Mouse (Mus musculus) cerebellum, adult 2 months (tissue): ENCODE measurements around the gene Slc24a3. TPM values are rescaled to one million over a fixed set of nuclear protein-coding genes. Genes with fewer than 3 reads are reported as not detected.

Experiments
- DNase-seq, 2 experiments: peaks; one replicate each; pipeline ENCODE4 v3.0.0; 2021
- H3K27ac ChIP-seq: fragments of 200-500 bp; 2 replicates; pipeline ENCODE4 v1.5.1; 2012; ENCODE audit warnings: low read length, control low read depth, inconsistent platforms; ENCODE audit not compliant: insufficient read depth
- H3K27me3 ChIP-seq: fragments of 200-500 bp; 2 replicates; pipeline ENCODE4 v1.6.1; 2012; ENCODE audit warnings: inconsistent platforms, mild to moderate bottlenecking, low read length, moderate library complexity; ENCODE audit not compliant: control insufficient read depth, insufficient read depth
- H3K4me1 ChIP-seq: fragments of 200-500 bp; 2 replicates; pipeline ENCODE4 v1.6.1; 2011; ENCODE audit warnings: low read length; ENCODE audit not compliant: control insufficient read depth, insufficient read depth
- H3K4me3 ChIP-seq: fragments of 200-500 bp; replicated peaks from 2 replicates; pipeline ENCODE3; 2011; ENCODE audit warnings: mild to moderate bottlenecking, low read depth, low read length, control low read depth; ENCODE audit not compliant: insufficient read depth
- CTCF ChIP-seq: fragments of 200-500 bp; IDR thresholded peaks from 2 replicates; pipeline ENCODE4 v1.5.1; 2011; ENCODE audit warnings: low read depth, mild to moderate bottlenecking, control low read depth, low read length, moderate library complexity, borderline replicate concordance; ENCODE audit not compliant: insufficient read depth
- POLR2A ChIP-seq: fragments of 200-500 bp; IDR thresholded peaks from 2 replicates; pipeline ENCODE4 v1.6.1; 2011; ENCODE audit warnings: low read length, control low read depth, borderline replicate concordance; ENCODE audit not compliant: insufficient read depth
- WGBS: fragments of 180-500 bp; shearing (Covaris S2); methylation state at CpG from one replicate; pipeline ENCODE4 v1.1.7; 2018; 5-methylcytosine and 5-hydroxymethylcytosine counted together
- polyA plus RNA-seq: library from polyadenylated mRNA; depleted of rRNA; stranded (reverse); fragments of >200 nt; gene quantifications from 2 replicates; pipeline ENCODE4 v1.2.3, GENCODE M21; 2012

The Slc24a3 gene
- polyA plus RNA-seq, 1 experiment = 56.9 TPM

GRCm38 (mm10) chr2:145325852-145326251, 158.3 kb downstream of the Slc24a3 start:
- Histone ChIP-seq H3K4me1 (peaks cover 4% of the 10 kb centered on the region; the same call in 1 of the 2 replicates), H3K27ac (no peak overlapping the region), H3K27me3 (peaks cover 2% of the 10 kb centered on the region; the same call in 1 of the 2 replicates), H3K4me3 (no peak overlapping the region)
- peak in 1 of 2 experiments; percentile 54 for DNase-seq
- WGBS = 33% methylated on average over 4 of the region's 4 CpGs
- TF ChIP-seq POLR2A (no peak), CTCF (no peak)

- WGBS = 89% methylated on average over 2 of the region's 2 CpGs
- no peak for DNase-seq
- Histone ChIP-seq H3K27ac (no peak overlapping the region), H3K4me3 (no peak overlapping the region), H3K4me1 (peaks cover 4% of the 10 kb centered on the region; the same call in 1 of the 2 replicates), H3K27me3 (peaks cover 2% of the 10 kb centered on the region; the same call in 1 of the 2 replicates)
- no peak for TF ChIP-seq POLR2A
- no peak for TF ChIP-seq CTCF
These were observed 159.0 kb downstream of the Slc24a3 start for GRCm38 (mm10) chr2:145326544-145326943.

- Histone ChIP-seq H3K4me1 (peaks cover 4% of the 10 kb centered on the region; the same call in 1 of the 2 replicates), H3K27me3 (no peaks in the 10 kb centered on the region; the same call in 1 of the 2 replicates), H3K4me3 (no peak overlapping the region), H3K27ac (no peak overlapping the region)
- TF ChIP-seq POLR2A (no peak), CTCF (no peak)
- 57% methylated on average over 8 of the region's 8 CpGs for WGBS
- no peak for DNase-seq
These were observed 162.2 kb downstream of the Slc24a3 start for GRCm38 (mm10) chr2:145329756-145330155.

- no peak for TF ChIP-seq CTCF
- no peak for TF ChIP-seq POLR2A
- WGBS = 91% methylated on average over 1 of the region's 1 CpGs
These were observed 164.0 kb downstream of the Slc24a3 start for GRCm38 (mm10) chr2:145331525-145331924.

GRCm38 (mm10) chr2:145333466-145333865, 165.9 kb downstream of the Slc24a3 start:
- no peak overlapping the region for H3K27ac ChIP-seq
- no peak for DNase-seq
- no peaks in the 10 kb centered on the region; the same call in 1 of the 2 replicates for H3K27me3 ChIP-seq
- no peak for TF ChIP-seq CTCF
- no peak for TF ChIP-seq POLR2A
- H3K4me1 ChIP-seq = no peaks in the 10 kb centered on the region; the same call in 1 of the 2 replicates
- H3K4me3 ChIP-seq = no peak overlapping the region

More at GRCm38 (mm10) chr2:145331525-145331924, 164.0 kb downstream of the Slc24a3 start:
- Histone ChIP-seq H3K27ac (no peak overlapping the region), H3K27me3 (no peaks in the 10 kb centered on the region; the same call in 1 of the 2 replicates), H3K4me3 (no peak overlapping the region), H3K4me1 (peaks cover under 1% of the 10 kb centered on the region; the same call in 1 of the 2 replicates)
- no peak for DNase-seq

GRCm38 (mm10) chr2:145336406-145336805, 168.9 kb downstream of the Slc24a3 start:
- no peak for TF ChIP-seq POLR2A
- TF ChIP-seq CTCF = no peak
- Histone ChIP-seq H3K4me1 (no peaks in the 10 kb centered on the region; the same call in 1 of the 2 replicates), H3K27ac (no peak overlapping the region), H3K4me3 (no peak overlapping the region), H3K27me3 (no peaks in the 10 kb centered on the region)
- peak; percentile 34 to 75 for DNase-seq

- WGBS = 8% methylated on average over 2 of the region's 2 CpGs
- DNase-seq = peak; percentile 64 to 83
- Histone ChIP-seq H3K4me1 (no peaks in the 10 kb centered on the region; the same call in 1 of the 2 replicates), H3K4me3 (no peak overlapping the region), H3K27me3 (no peaks in the 10 kb centered on the region), H3K27ac (no peak overlapping the region)
- TF ChIP-seq CTCF (no peak), POLR2A (no peak)
These were observed 173.3 kb downstream of the Slc24a3 start for GRCm38 (mm10) chr2:145340816-145341215.

- TF ChIP-seq CTCF (no peak), POLR2A (no peak)
- H3K27me3 ChIP-seq = no peaks in the 10 kb centered on the region
- H3K4me3 ChIP-seq = no peak overlapping the region
- H3K27ac ChIP-seq = no peak overlapping the region
- H3K4me1 ChIP-seq = no peaks in the 10 kb centered on the region
- 93% methylated on average over 4 of the region's 4 CpGs for WGBS
- DNase-seq = no peak
These were observed 175.4 kb downstream of the Slc24a3 start for GRCm38 (mm10) chr2:145342956-145343355.

GRCm38 (mm10) chr2:145344521-145344920, 177.0 kb downstream of the Slc24a3 start:
- WGBS = 92% methylated on average over 1 of the region's 1 CpGs
- no peak overlapping the region for H3K27ac ChIP-seq
- H3K4me3 ChIP-seq = no peak overlapping the region
- DNase-seq = no peak
- H3K4me1 ChIP-seq = no peaks in the 10 kb centered on the region
- no peaks in the 10 kb centered on the region; the same call in 1 of the 2 replicates for H3K27me3 ChIP-seq
- no peak for TF ChIP-seq CTCF
- no peak for TF ChIP-seq POLR2A
